Mouse (Mus musculus): ENCODE data around the gene Bglap2.
A peak's percentile ranks its signal among the peaks of the same experiment; 100 is the strongest.
"Not testable (repeated sequence)": the region's sequence is repeated elsewhere in the genome, so short reads cannot be mapped to it uniquely, and the experiment has no call there.

Gene Bglap2

GRCm38 (mm10) chr3:88378599-88378998 lies at the start of gene Bglap2:
TSS of gene Bglap2 (minus strand) at chr3:88378699.
- not testable (repeated sequence) for DNase-seq (ENCODE audit: low spot score)

GRCm38 (mm10) chr3:88427342-88427905 lies 48.9 kb upstream of the Bglap2 start:
- DNase-seq (ENCODE audit: low spot score), result no peak

- DNase-seq (ENCODE audit: low spot score), result no peak
Measured at GRCm38 (mm10) chr3:88425708-88426420, 47.4 kb upstream of the Bglap2 start.

GRCm38 (mm10) chr3:88425330-88425689 lies 46.8 kb upstream of the Bglap2 start:
- DNase-seq (ENCODE audit: low spot score), result no peak

GRCm38 (mm10) chr3:88424605-88425329 lies 46.3 kb upstream of the Bglap2 start, which contains the start of gene Slc25a44:
TSS of gene Slc25a44 (minus strand) at chr3:88425139.
- peak; percentile 98 for DNase-seq (ENCODE audit: low spot score)

GRCm38 (mm10) chr3:88422020-88422720 lies 43.7 kb upstream of the Bglap2 start:
- DNase-seq (ENCODE audit: low spot score), result peak; percentile 81

- no peak for DNase-seq (ENCODE audit: low spot score)
Measured at GRCm38 (mm10) chr3:88420771-88421170, 42.3 kb upstream of the Bglap2 start.

GRCm38 (mm10) chr3:88418016-88418415 lies 39.5 kb upstream of the Bglap2 start:
- no peak for DNase-seq (ENCODE audit: low spot score)

GRCm38 (mm10) chr3:88415668-88416067 lies 37.2 kb upstream of the Bglap2 start:
- DNase-seq (ENCODE audit: low spot score), result no peak

GRCm38 (mm10) chr3:88412636-88413035 lies 34.1 kb upstream of the Bglap2 start:
- no peak for DNase-seq (ENCODE audit: low spot score)

GRCm38 (mm10) chr3:88411681-88412080 lies 33.2 kb upstream of the Bglap2 start:
- DNase-seq (ENCODE audit: low spot score), result no peak

GRCm38 (mm10) chr3:88410645-88411031 lies 32.1 kb upstream of the Bglap2 start:
- no peak for DNase-seq (ENCODE audit: low spot score)

- peak; percentile 95 for DNase-seq (ENCODE audit: low spot score)
Measured at GRCm38 (mm10) chr3:88409741-88410644, 31.5 kb upstream of the Bglap2 start, which contains the start of gene Pmf1. TSS of gene Pmf1 (minus strand) at chr3:88410331.

GRCm38 (mm10) chr3:88408953-88409352 lies 30.5 kb upstream of the Bglap2 start:
- DNase-seq (ENCODE audit: low spot score), result no peak

- DNase-seq (ENCODE audit: low spot score), result no peak
Measured at GRCm38 (mm10) chr3:88407529-88407928, 29.0 kb upstream of the Bglap2 start.

GRCm38 (mm10) chr3:88407090-88407489 lies 28.6 kb upstream of the Bglap2 start:
- peak; percentile 76 for DNase-seq (ENCODE audit: low spot score)

- DNase-seq (ENCODE audit: low spot score), result no peak
Measured at GRCm38 (mm10) chr3:88403522-88404230, 25.2 kb upstream of the Bglap2 start.

- DNase-seq (ENCODE audit: low spot score), result no peak
Measured at GRCm38 (mm10) chr3:88398666-88399065, 20.2 kb upstream of the Bglap2 start.

- DNase-seq (ENCODE audit: low spot score), result no peak
Measured at GRCm38 (mm10) chr3:88395742-88396141, 17.2 kb upstream of the Bglap2 start.

- DNase-seq (ENCODE audit: low spot score), result no peak
Measured at GRCm38 (mm10) chr3:88395288-88395687, 16.8 kb upstream of the Bglap2 start.

Measured in lung, postnatal 25 days (tissue).